Comparison of ENCODE assay signal across 8 mouse cellular contexts in genomic region chr11:119548741-119549370, GRCm38 (mm10). TPM values are rescaled to one million over a fixed set of nuclear protein-coding genes. Genes with fewer than 3 reads are reported as not detected.
DNase-seq lines count a peak whose midpoint lies in the region; ATAC-seq and TF ChIP-seq lines count a peak whose summit lies in the region.

No protein-coding gene starts in this region.

- peak overlapping the region; percentile 66 for H3K9ac ChIP-seq in forebrain, embryonic 15.5 days (replicated peaks)
- H3K9ac ChIP-seq in liver, embryonic 16.5 days (ENCODE audit: low read depth, low read length): no peak overlapping the region

- no peak for DNase-seq in left cerebral cortex, adult 2 months (ENCODE audit: extremely low spot score in 1 of 2, low spot score in 2 of 2)
- DNase-seq in left cerebral cortex, adult 8-10 months (ENCODE audit: low spot score in 2 of 2): no peak
- DNase-seq in cerebellum, postnatal 25 days: peak; percentile 72 to 73
- DNase-seq in lung, adult 18-20 months: no peak
- DNase-seq in lung, postnatal 14 days: no peak

- no peak for ATAC-seq in forebrain, embryonic 15.5 days (replicated peaks)
- no peak for ATAC-seq in liver, embryonic 16.5 days (ENCODE audit: low read depth)
- no peak for ATAC-seq in erythroid progenitor cell, adult 5-6 weeks (replicated peaks; ENCODE audit: low FRiP score, poor library complexity, severe bottlenecking)

- H3K9me3 ChIP-seq in forebrain, embryonic 15.5 days: no peaks in the 10 kb centered on the region
- H3K9me3 ChIP-seq in liver, embryonic 16.5 days (replicated peaks; ENCODE audit: control insufficient read depth, low read length): no peaks in the 10 kb centered on the region

- H3K27ac ChIP-seq in left cerebral cortex, adult 2 months: peak overlapping the region; percentile 89
- no peak overlapping the region for H3K27ac ChIP-seq in forebrain, embryonic 15.5 days (replicated peaks)
- H3K27ac ChIP-seq in liver, embryonic 16.5 days (ENCODE audit: low read length): no peak overlapping the region

- peaks cover 29% of the 10 kb centered on the region for H3K27me3 ChIP-seq in forebrain, embryonic 15.5 days
- H3K27me3 ChIP-seq in liver, embryonic 16.5 days (ENCODE audit: control insufficient read depth, insufficient read depth, low read depth, low read length): peaks cover 72% of the 10 kb centered on the region

- intact Hi-C loops in left cerebral cortex, adult 2 months (cut with DNase I): loop anchor here (2.0 to 5.0 kb wide), 4 partner anchors 53 to 358 kb away; partner anchors contain the start of gene Rptor

- peaks cover 82% of the 10 kb centered on the region for H3K4me1 ChIP-seq in forebrain, embryonic 15.5 days
- peaks cover 8% of the 10 kb centered on the region for H3K4me1 ChIP-seq in liver, embryonic 16.5 days (ENCODE audit: control insufficient read depth, low read depth, low read length)

- H3K4me2 ChIP-seq in forebrain, embryonic 15.5 days (replicated peaks): peak overlapping the region; percentile 83
- H3K4me2 ChIP-seq in liver, embryonic 16.5 days (ENCODE audit: low read depth, low read length): peak overlapping the region; percentile 44

- H3K4me3 ChIP-seq in left cerebral cortex, adult 2 months: peak overlapping the region; percentile 93
- H3K4me3 ChIP-seq in forebrain, embryonic 15.5 days: peak overlapping the region; percentile 54
- peak overlapping the region; percentile 36 for H3K4me3 ChIP-seq in liver, embryonic 16.5 days (ENCODE audit: low read depth, low read length)

- H3K36me3 ChIP-seq in forebrain, embryonic 15.5 days: no peaks in the 10 kb centered on the region
- no peaks in the 10 kb centered on the region for H3K36me3 ChIP-seq in liver, embryonic 16.5 days (ENCODE audit: control insufficient read depth, insufficient read depth)

- WGBS in forebrain, embryonic 15.5 days: under 1% methylated on average over 36 of the region's 37 CpGs
- 2% methylated on average over 37 of the region's 37 CpGs for WGBS in liver, embryonic 16.5 days (ENCODE audit: insufficient replicate concordance)

- TF ChIP-seq CTCF in left cerebral cortex, adult 2 months (IDR thresholded peaks at IDR 0.05): peak; percentile 21

RNA-seq across cellular contexts. Expression of gene Nptx1, which starts 1.3 kb away (rescaled TPM):
- 100 to 1,000 TPM; 247 to 272 TPM for total RNA-seq in left cerebral cortex, adult 2 months (2021)
- 100 to 1,000 TPM; 185 to 209 (median 199) TPM for total RNA-seq in left cerebral cortex, adult 8-10 months (2022)
- 9.0 and 10.2 TPM in 2 replicates for polyA plus RNA-seq in forebrain, embryonic 15.5 days (2015; fragmentation: Nextera tagmentation; extraction: Ambion mirVana)
- 0.02 TPM in 2 replicates for polyA plus RNA-seq in liver, embryonic 16.5 days (2015; fragmentation: Nextera tagmentation; extraction: Ambion mirVana)
- total RNA-seq in erythroid progenitor cell, adult 5-6 weeks (2015; ENCODE audit: low replicate concordance): not detected in 2 replicates
- not detected in 2 replicates for total RNA-seq in erythroid progenitor cell, adult 5-6 weeks (2017; ENCODE audit: low replicate concordance)

RNA-seq across cellular contexts. Expression of gene Rptor, which starts 53.8 kb away (rescaled TPM):
- total RNA-seq in left cerebral cortex, adult 2 months (2021): 10 to 100 TPM; 64.2 to 70.0 TPM
- total RNA-seq in left cerebral cortex, adult 8-10 months (2022): 10 to 100 TPM; 57.5 to 65.0 (median 61.0) TPM
- polyA plus RNA-seq in forebrain, embryonic 15.5 days (2015; fragmentation: Nextera tagmentation; extraction: Ambion mirVana): 12.0 and 13.3 TPM in 2 replicates
- 3.6 and 3.9 TPM in 2 replicates for polyA plus RNA-seq in liver, embryonic 16.5 days (2015; fragmentation: Nextera tagmentation; extraction: Ambion mirVana)
- 6.7 and 10.1 TPM in 2 replicates for total RNA-seq in erythroid progenitor cell, adult 5-6 weeks (2015; ENCODE audit: low replicate concordance)
- 10.1 and 11.2 TPM in 2 replicates for total RNA-seq in erythroid progenitor cell, adult 5-6 weeks (2017; ENCODE audit: low replicate concordance)

RNA-seq across cellular contexts. Expression of gene Endov, which starts 57.7 kb away (rescaled TPM):
- 10 to 100 TPM; 31.3 to 35.3 TPM for total RNA-seq in left cerebral cortex, adult 2 months (2021)
- 10 to 100 TPM; 27.8 to 35.2 (median 32.8) TPM for total RNA-seq in left cerebral cortex, adult 8-10 months (2022)
- polyA plus RNA-seq in forebrain, embryonic 15.5 days (2015; fragmentation: Nextera tagmentation; extraction: Ambion mirVana): 17.3 and 18.5 TPM in 2 replicates
- 4.5 and 4.6 TPM in 2 replicates for polyA plus RNA-seq in liver, embryonic 16.5 days (2015; fragmentation: Nextera tagmentation; extraction: Ambion mirVana)
- total RNA-seq in erythroid progenitor cell, adult 5-6 weeks (2015; ENCODE audit: low replicate concordance): 3.8 and 7.6 TPM in 2 replicates
- total RNA-seq in erythroid progenitor cell, adult 5-6 weeks (2017; ENCODE audit: low replicate concordance): 4.2 and 6.5 TPM in 2 replicates

Comparison
In these comparisons a context has a peak if more than half of its experiments do, and no peak if none do; other contexts are left out.
1. DNase-seq: peak in cerebellum, postnatal 25 days (2 of 2); none in left cerebral cortex, adult 2 months (0 of 2), left cerebral cortex, adult 8-10 months (0 of 2), lung, adult 18-20 months (0 of 2) and lung, postnatal 14 days (single experiment).
2. H3K4me3 ChIP-seq: peak in every context shown above with its lines; median percentile 93 in left cerebral cortex, adult 2 months; 54 in forebrain, embryonic 15.5 days; 36 in liver, embryonic 16.5 days.
3. RNA of gene Nptx1, which starts 1.3 kb away (total RNA-seq): 247 to 272 TPM in left cerebral cortex, adult 2 months and 185 to 209 TPM in left cerebral cortex, adult 8-10 months; not detected in erythroid progenitor cell, adult 5-6 weeks; every median in the first group is over 100 times any median in the second.
4. RNA of gene Rptor, which starts 53.8 kb away (total RNA-seq): 64.2 to 70.0 TPM in left cerebral cortex, adult 2 months and 57.5 to 65.0 TPM in left cerebral cortex, adult 8-10 months; 6.7 to 11.2 TPM in erythroid progenitor cell, adult 5-6 weeks; every median in the first group is over 4 times any median in the second.